Mouse (Mus musculus) erythroblast, embryonic 14.5 days (primary cell): Measurements from ENCODE around the gene Ankrd44.

Experiments used
- GATA1 ChIP-seq: IDR thresholded peaks from 2 replicates; pipeline ENCODE4 v1.6.1; 2012; ENCODE audit warnings: low read length, inconsistent platforms, mixed read lengths
- TAL1 ChIP-seq: IDR thresholded peaks from 3 replicates; pipeline ENCODE4 v1.6.1; 2012; ENCODE audit warnings: low read length, inconsistent platforms, mixed read lengths

DNA sequence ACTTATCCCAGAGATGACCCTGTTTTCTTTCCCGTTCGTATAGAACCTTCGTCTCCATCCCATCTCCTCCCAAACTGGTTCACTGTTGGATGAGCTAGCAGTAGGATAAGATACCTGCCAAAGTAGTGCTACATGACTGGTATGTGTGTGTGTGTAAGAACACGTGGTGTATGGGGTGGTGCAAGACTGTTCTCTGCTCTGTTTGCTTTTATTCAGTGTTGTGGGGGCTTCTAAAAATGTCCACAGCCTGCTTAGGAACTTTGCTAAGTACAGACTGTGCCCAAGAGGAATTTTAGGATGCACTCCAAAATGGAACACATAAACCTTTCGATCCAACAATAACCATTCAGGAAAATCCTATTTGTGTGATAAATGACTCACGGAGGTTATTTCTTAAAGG lies 209.3 kb downstream of the Ankrd44 start:
- TF ChIP-seq GATA1, result no peak
- no peak for TF ChIP-seq TAL1
